Mouse (Mus musculus): ENCODE data around the gene Smco4. TPM values are rescaled to one million over a fixed set of nuclear protein-coding genes. Genes with fewer than 3 reads are reported as not detected.
A peak's percentile ranks its signal among the peaks of the same experiment; 100 is the strongest.

Gene Smco4
- polyA plus RNA-seq, 1 experiment from 2014 or later: 0.54 TPM

GRCm38 (mm10) chr9:15529275-15529964 lies 36.2 kb downstream of the Smco4 start:
- Histone ChIP-seq H3K4me1 (ENCODE audit: control insufficient read depth, insufficient read depth, low read length) (peaks cover 7% of the 10 kb centered on the region; the same call in 1 of the 2 replicates), H3K36me3 (ENCODE audit: control insufficient read depth, insufficient read depth, low read length) (no peaks in the 10 kb centered on the region), H3K27ac (ENCODE audit: low read length) (no peak overlapping the region), H3K4me3 (ENCODE audit: low read depth, low read length) (no peak overlapping the region), H3K4me2 (ENCODE audit: low read length) (no peak overlapping the region), H3K27me3 (ENCODE audit: control insufficient read depth, insufficient read depth, low read depth, low read length) (no peaks in the 10 kb centered on the region), H3K9ac (ENCODE audit: low read depth, low read length) (no peak overlapping the region), H3K9me3 (replicated peaks; ENCODE audit: control insufficient read depth, low read length, poor library complexity, severe bottlenecking) (no peaks in the 10 kb centered on the region)
- no peak for ATAC-seq
- WGBS: 55% methylated on average over 8 of the region's 8 CpGs

- Histone ChIP-seq H3K27ac (ENCODE audit: low read length) (no peak overlapping the region), H3K27me3 (ENCODE audit: control insufficient read depth, insufficient read depth, low read depth, low read length) (no peaks in the 10 kb centered on the region), H3K36me3 (ENCODE audit: control insufficient read depth, insufficient read depth, low read length) (no peaks in the 10 kb centered on the region), H3K9ac (ENCODE audit: low read depth, low read length) (no peak overlapping the region), H3K4me3 (ENCODE audit: low read depth, low read length) (no peak overlapping the region), H3K9me3 (replicated peaks; ENCODE audit: control insufficient read depth, low read length, poor library complexity, severe bottlenecking) (no peaks in the 10 kb centered on the region), H3K4me1 (ENCODE audit: control insufficient read depth, insufficient read depth, low read length) (peaks cover 7% of the 10 kb centered on the region; the same call in 1 of the 2 replicates), H3K4me2 (ENCODE audit: low read length) (no peak overlapping the region)
- ATAC-seq: 0 out of 2 replicates have a peak, but pooled peaks have one; percentile 17
- 90% methylated on average over 2 of the region's 2 CpGs for WGBS
These were observed 36.7 kb downstream of the Smco4 start for GRCm38 (mm10) chr9:15529965-15530320.

GRCm38 (mm10) chr9:15531204-15531603 lies 38.0 kb downstream of the Smco4 start:
- 93% methylated on average over 5 of the region's 5 CpGs for WGBS
- no peaks in the 10 kb centered on the region for H3K9me3 ChIP-seq (replicated peaks; ENCODE audit: control insufficient read depth, low read length, poor library complexity, severe bottlenecking)
- no peak overlapping the region for H3K9ac ChIP-seq (ENCODE audit: low read depth, low read length)
- ATAC-seq: no peak
- no peak overlapping the region for H3K27ac ChIP-seq (ENCODE audit: low read length)
- H3K4me2 ChIP-seq (ENCODE audit: low read length): no peak overlapping the region
- no peaks in the 10 kb centered on the region for H3K36me3 ChIP-seq (ENCODE audit: control insufficient read depth, insufficient read depth, low read length)
- peaks cover 7% of the 10 kb centered on the region; the same call in 1 of the 2 replicates for H3K4me1 ChIP-seq (ENCODE audit: control insufficient read depth, insufficient read depth, low read length)
- no peak overlapping the region for H3K4me3 ChIP-seq (ENCODE audit: low read depth, low read length)
- H3K27me3 ChIP-seq (ENCODE audit: control insufficient read depth, insufficient read depth, low read depth, low read length): no peaks in the 10 kb centered on the region

GRCm38 (mm10) chr9:15533336-15534070 lies 40.3 kb downstream of the Smco4 start:
- Histone ChIP-seq H3K27me3 (ENCODE audit: control insufficient read depth, insufficient read depth, low read depth, low read length) (no peaks in the 10 kb centered on the region), H3K4me2 (ENCODE audit: low read length) (no peak overlapping the region), H3K4me1 (ENCODE audit: control insufficient read depth, insufficient read depth, low read length) (peaks cover 7% of the 10 kb centered on the region; the same call in 1 of the 2 replicates), H3K9ac (ENCODE audit: low read depth, low read length) (no peak overlapping the region), H3K27ac (ENCODE audit: low read length) (no peak overlapping the region), H3K36me3 (ENCODE audit: control insufficient read depth, insufficient read depth, low read length) (no peaks in the 10 kb centered on the region), H3K9me3 (replicated peaks; ENCODE audit: control insufficient read depth, low read length, poor library complexity, severe bottlenecking) (no peaks in the 10 kb centered on the region), H3K4me3 (ENCODE audit: low read depth, low read length) (no peak overlapping the region)
- 67% methylated on average over 11 of the region's 11 CpGs for WGBS
- ATAC-seq: no peak

GRCm38 (mm10) chr9:15534110-15534509 lies 40.9 kb downstream of the Smco4 start:
- no peaks in the 10 kb centered on the region for H3K36me3 ChIP-seq (ENCODE audit: control insufficient read depth, insufficient read depth, low read length)
- H3K4me2 ChIP-seq (ENCODE audit: low read length): no peak overlapping the region
- H3K9ac ChIP-seq (ENCODE audit: low read depth, low read length): no peak overlapping the region
- ATAC-seq: no peak
- no peaks in the 10 kb centered on the region for H3K27me3 ChIP-seq (ENCODE audit: control insufficient read depth, insufficient read depth, low read depth, low read length)
- no peak overlapping the region for H3K4me3 ChIP-seq (ENCODE audit: low read depth, low read length)
- H3K4me1 ChIP-seq (ENCODE audit: control insufficient read depth, insufficient read depth, low read length): peaks cover 6% of the 10 kb centered on the region; the same call in 1 of the 2 replicates
- WGBS: 96% methylated on average over 2 of the region's 2 CpGs
- H3K9me3 ChIP-seq (replicated peaks; ENCODE audit: control insufficient read depth, low read length, poor library complexity, severe bottlenecking): no peaks in the 10 kb centered on the region
- H3K27ac ChIP-seq (ENCODE audit: low read length): no peak overlapping the region

GRCm38 (mm10) chr9:15535418-15535817 lies 42.2 kb downstream of the Smco4 start:
- 49% methylated on average over 5 of the region's 5 CpGs for WGBS
- no peak overlapping the region for H3K27ac ChIP-seq (ENCODE audit: low read length)
- no peak for ATAC-seq

GRCm38 (mm10) chr9:15536861-15537426 lies 43.7 kb downstream of the Smco4 start:
- 0 out of 2 replicates have a peak, but pooled peaks have one; percentile 57 for ATAC-seq
- Histone ChIP-seq H3K4me2 (ENCODE audit: low read length) (no peak overlapping the region), H3K9me3 (replicated peaks; ENCODE audit: control insufficient read depth, low read length, poor library complexity, severe bottlenecking) (no peaks in the 10 kb centered on the region), H3K27me3 (ENCODE audit: control insufficient read depth, insufficient read depth, low read depth, low read length) (no peaks in the 10 kb centered on the region), H3K9ac (ENCODE audit: low read depth, low read length) (no peak overlapping the region), H3K27ac (ENCODE audit: low read length) (no peak overlapping the region), H3K4me1 (ENCODE audit: control insufficient read depth, insufficient read depth, low read length) (no peaks in the 10 kb centered on the region), H3K36me3 (ENCODE audit: control insufficient read depth, insufficient read depth, low read length) (no peaks in the 10 kb centered on the region), H3K4me3 (ENCODE audit: low read depth, low read length) (no peak overlapping the region)
- 91% methylated on average over 5 of the region's 5 CpGs for WGBS

More at GRCm38 (mm10) chr9:15535418-15535817, 42.2 kb downstream of the Smco4 start:
- Histone ChIP-seq H3K27me3 (ENCODE audit: control insufficient read depth, insufficient read depth, low read depth, low read length) (no peaks in the 10 kb centered on the region), H3K9ac (ENCODE audit: low read depth, low read length) (no peak overlapping the region), H3K4me3 (ENCODE audit: low read depth, low read length) (no peak overlapping the region), H3K4me1 (ENCODE audit: control insufficient read depth, insufficient read depth, low read length) (no peaks in the 10 kb centered on the region), H3K9me3 (replicated peaks; ENCODE audit: control insufficient read depth, low read length, poor library complexity, severe bottlenecking) (no peaks in the 10 kb centered on the region), H3K36me3 (ENCODE audit: control insufficient read depth, insufficient read depth, low read length) (no peaks in the 10 kb centered on the region), H3K4me2 (ENCODE audit: low read length) (no peak overlapping the region)

GRCm38 (mm10) chr9:15537455-15538048 lies 44.3 kb downstream of the Smco4 start:
- H3K9me3 ChIP-seq (replicated peaks; ENCODE audit: control insufficient read depth, low read length, poor library complexity, severe bottlenecking): no peaks in the 10 kb centered on the region
- no peak for ATAC-seq
- no peaks in the 10 kb centered on the region for H3K27me3 ChIP-seq (ENCODE audit: control insufficient read depth, insufficient read depth, low read depth, low read length)
- H3K9ac ChIP-seq (ENCODE audit: low read depth, low read length): no peak overlapping the region
- no peaks in the 10 kb centered on the region for H3K4me1 ChIP-seq (ENCODE audit: control insufficient read depth, insufficient read depth, low read length)
- no peak overlapping the region for H3K27ac ChIP-seq (ENCODE audit: low read length)
- 94% methylated on average over 3 of the region's 3 CpGs for WGBS
- no peaks in the 10 kb centered on the region for H3K36me3 ChIP-seq (ENCODE audit: control insufficient read depth, insufficient read depth, low read length)
- H3K4me3 ChIP-seq (ENCODE audit: low read depth, low read length): no peak overlapping the region
- H3K4me2 ChIP-seq (ENCODE audit: low read length): no peak overlapping the region

Data from midbrain, embryonic 16.5 days (tissue).